ENCODE assay signal across 8 mouse cellular contexts in the genomic region with DNA sequence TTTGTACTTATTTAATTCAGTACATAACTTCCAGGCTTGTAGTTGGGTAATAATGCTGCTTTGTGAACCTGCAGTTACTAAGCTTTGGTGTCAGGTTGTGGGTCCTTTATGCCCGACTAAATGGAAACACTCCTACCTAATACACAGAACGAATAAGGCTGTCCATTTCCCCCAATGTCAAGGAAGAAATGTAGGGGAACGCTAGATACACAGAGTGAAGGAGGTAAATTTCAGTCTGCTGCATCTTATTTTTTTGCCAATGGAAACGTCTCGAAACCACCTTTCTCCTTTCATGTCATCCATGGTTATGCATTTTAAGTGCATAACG. TPM values are rescaled to one million over a fixed set of nuclear protein-coding genes. Genes with fewer than 3 reads are reported as not detected.
DNase-seq lines count a peak whose midpoint lies in the region; ATAC-seq and TF ChIP-seq lines count a peak whose summit lies in the region.

No protein-coding gene starts in this region.

- peak overlapping the region; percentile 92 for H3K27ac ChIP-seq in heart, embryonic 10.5 days
- H3K27ac ChIP-seq in forebrain, postnatal 0 days (ENCODE audit: low read depth, low read length) = peak overlapping the region; percentile 55; the same call in 1 of the 2 replicates
- no peak overlapping the region; the same call in 1 of the 2 replicates for H3K27ac ChIP-seq in liver, embryonic 16.5 days (ENCODE audit: low read length)

- H3K9me3 ChIP-seq in heart, embryonic 10.5 days = no peaks in the 10 kb centered on the region
- no peaks in the 10 kb centered on the region for H3K9me3 ChIP-seq in E14TG2a.4 (ENCODE audit: low read length)
- no peaks in the 10 kb centered on the region for H3K9me3 ChIP-seq in forebrain, postnatal 0 days (ENCODE audit: low read length)
- H3K9me3 ChIP-seq in liver, embryonic 16.5 days (replicated peaks; ENCODE audit: control insufficient read depth, low read length) = no peaks in the 10 kb centered on the region

- H3K4me3 ChIP-seq in heart, embryonic 10.5 days = peak overlapping the region; percentile 93
- peak overlapping the region; percentile 18 for H3K4me3 ChIP-seq in E14TG2a.4 (replicated peaks; ENCODE audit: low read length)
- H3K4me3 ChIP-seq in forebrain, postnatal 0 days (ENCODE audit: low read depth, low read length) = peak overlapping the region; percentile 90
- peak overlapping the region; percentile 94 for H3K4me3 ChIP-seq in liver, embryonic 16.5 days (ENCODE audit: low read depth, low read length)

- WGBS in heart, embryonic 10.5 days = 76% methylated on average over 6 of the region's 6 CpGs
- WGBS in forebrain, postnatal 0 days = 81% methylated on average over 6 of the region's 6 CpGs
- 80% methylated on average over 6 of the region's 6 CpGs for WGBS in liver, embryonic 16.5 days (ENCODE audit: insufficient replicate concordance)

- H3K9ac ChIP-seq in forebrain, postnatal 0 days = no peak overlapping the region
- no peak overlapping the region for H3K9ac ChIP-seq in liver, embryonic 16.5 days (ENCODE audit: low read depth, low read length)

- H3K4me2 ChIP-seq in forebrain, postnatal 0 days (ENCODE audit: low read depth) = peak overlapping the region; percentile 81
- H3K4me2 ChIP-seq in liver, embryonic 16.5 days (ENCODE audit: low read depth, low read length) = peak overlapping the region; percentile 67

- peaks cover 12% of the 10 kb centered on the region; the same call in 1 of the 2 replicates for H3K27me3 ChIP-seq in heart, embryonic 10.5 days (ENCODE audit: insufficient read depth, poor library complexity, severe bottlenecking)
- H3K27me3 ChIP-seq in E14TG2a.4 (ENCODE audit: insufficient read depth, low read length) = peaks cover 10% of the 10 kb centered on the region
- peaks cover 5% of the 10 kb centered on the region for H3K27me3 ChIP-seq in forebrain, postnatal 0 days (ENCODE audit: insufficient read depth, low read length)
- peaks cover 2% of the 10 kb centered on the region for H3K27me3 ChIP-seq in liver, embryonic 16.5 days (ENCODE audit: control insufficient read depth, insufficient read depth, low read depth, low read length)

- intact Hi-C loops in heart, postnatal 36 days (cut with DNase I) = loop anchor here (1.0 kb wide), 1 partner anchor 11 kb away; a partner anchor contains a TSS

- DNase-seq in heart, embryonic 10.5 days (ENCODE audit: low spot score) = no peak
- no peak for DNase-seq in heart, postnatal 36 days
- DNase-seq in forebrain, postnatal 0 days = no peak
- DNase-seq in thymus, adult 18-20 months = no peak
- no peak for DNase-seq in gastrocnemius, adult 18-20 months (ENCODE audit: low spot score)

- peaks cover 20% of the 10 kb centered on the region; the same call in 1 of the 2 replicates for H3K4me1 ChIP-seq in heart, embryonic 10.5 days
- H3K4me1 ChIP-seq in E14TG2a.4 (replicated peaks; ENCODE audit: low read depth, low read length) = peaks cover 12% of the 10 kb centered on the region
- H3K4me1 ChIP-seq in forebrain, postnatal 0 days (ENCODE audit: insufficient read depth) = peaks cover 26% of the 10 kb centered on the region
- H3K4me1 ChIP-seq in liver, embryonic 16.5 days (ENCODE audit: control insufficient read depth, low read depth, low read length) = peaks cover 7% of the 10 kb centered on the region; the same call in 1 of the 2 replicates

- H3K36me3 ChIP-seq in heart, embryonic 10.5 days = no peaks in the 10 kb centered on the region
- no peaks in the 10 kb centered on the region for H3K36me3 ChIP-seq in E14TG2a.4 (ENCODE audit: insufficient read depth, low read length)
- no peaks in the 10 kb centered on the region for H3K36me3 ChIP-seq in forebrain, postnatal 0 days (ENCODE audit: insufficient read depth)
- no peaks in the 10 kb centered on the region for H3K36me3 ChIP-seq in liver, embryonic 16.5 days (ENCODE audit: control insufficient read depth, insufficient read depth)

- TF ChIP-seq CTCF in E14TG2a.4 (conservative IDR thresholded peaks at IDR 0.05; ENCODE audit: low read length) = no peak
- no peak for TF ChIP-seq CTCF in forebrain, postnatal 0 days (IDR thresholded peaks at IDR 0.05; ENCODE audit: low read depth)

- ATAC-seq in forebrain, postnatal 0 days = no peak
- no peak for ATAC-seq in liver, embryonic 16.5 days (ENCODE audit: low read depth)
- ATAC-seq in monocyte, adult 5-6 weeks (replicated peaks; ENCODE audit: insufficient number of reproducible peaks, low FRiP score, low TSS enrichment, poor library complexity, severe bottlenecking) = no peak

RNA-seq across cellular contexts. Expression of a gene that starts 0.3 kb away (rescaled TPM):
- polyA plus RNA-seq in heart, embryonic 10.5 days (2016; fragmentation: Nextera tagmentation; extraction: Ambion mirVana) = 10.9 and 12.0 TPM in 2 replicates
- 10 to 100 TPM; 11.1 to 13.0 TPM for total RNA-seq in heart, postnatal 36 days (2021)
- 39.9 and 43.4 TPM in 2 replicates for total RNA-seq in forebrain, postnatal 0 days (2014; rRNA removed)
- 11.1 and 15.0 TPM in 2 replicates for polyA plus RNA-seq in forebrain, postnatal 0 days (2015; fragmentation: Nextera tagmentation; extraction: Ambion mirVana)
- polyA plus RNA-seq in liver, embryonic 16.5 days (2015; fragmentation: Nextera tagmentation; extraction: Ambion mirVana) = 12.2 and 12.5 TPM in 2 replicates
- total RNA-seq in gastrocnemius, adult 18-20 months (2021) = 1 to 10 TPM; 4.5 to 5.9 TPM
- total RNA-seq in monocyte, adult 5-6 weeks (2017) = 18.3 to 20.7 TPM (median 18.5 TPM) in 3 replicates

RNA-seq across cellular contexts. Expression of a gene that starts 11.0 kb away (rescaled TPM):
- polyA plus RNA-seq in heart, embryonic 10.5 days (2016; fragmentation: Nextera tagmentation; extraction: Ambion mirVana) = 52.2 TPM in 2 replicates
- total RNA-seq in heart, postnatal 36 days (2021) = 10 to 100 TPM; 24.7 to 25.7 TPM
- 47.7 and 61.9 TPM in 2 replicates for total RNA-seq in forebrain, postnatal 0 days (2014; rRNA removed)
- 31.3 and 42.3 TPM in 2 replicates for polyA plus RNA-seq in forebrain, postnatal 0 days (2015; fragmentation: Nextera tagmentation; extraction: Ambion mirVana)
- polyA plus RNA-seq in liver, embryonic 16.5 days (2015; fragmentation: Nextera tagmentation; extraction: Ambion mirVana) = 18.3 and 18.8 TPM in 2 replicates
- 10 to 100 TPM; 16.4 to 17.8 TPM for total RNA-seq in gastrocnemius, adult 18-20 months (2021)
- 23.9 to 25.0 TPM (median 24.8 TPM) in 3 replicates for total RNA-seq in monocyte, adult 5-6 weeks (2017)

RNA-seq across cellular contexts. Expression of a gene that starts 35.6 kb away (rescaled TPM):
- polyA plus RNA-seq in heart, embryonic 10.5 days (2016; fragmentation: Nextera tagmentation; extraction: Ambion mirVana) = 3.9 and 5.1 TPM in 2 replicates
- 10 to 100 TPM in 1 of 2 experiments, 1 to 10 TPM in 1; 9.2 to 10.2 TPM for total RNA-seq in heart, postnatal 36 days (2021)
- 15.0 and 20.6 TPM in 2 replicates for total RNA-seq in forebrain, postnatal 0 days (2014; rRNA removed)
- 9.7 and 14.3 TPM in 2 replicates for polyA plus RNA-seq in forebrain, postnatal 0 days (2015; fragmentation: Nextera tagmentation; extraction: Ambion mirVana)
- 1.9 TPM in 2 replicates for polyA plus RNA-seq in liver, embryonic 16.5 days (2015; fragmentation: Nextera tagmentation; extraction: Ambion mirVana)
- 1 to 10 TPM; 6.6 to 7.1 TPM for total RNA-seq in gastrocnemius, adult 18-20 months (2021)
- total RNA-seq in monocyte, adult 5-6 weeks (2017) = 5.9 to 8.2 TPM (median 7.9 TPM) in 3 replicates

Comparison
In these comparisons a context has a peak if more than half of its experiments do, and no peak if none do; other contexts are left out.
1. H3K4me3 ChIP-seq: peak in every context shown above with its lines; median percentile 94 in liver, embryonic 16.5 days; 93 in heart, embryonic 10.5 days; 90 in forebrain, postnatal 0 days; 18 in E14TG2a.4.